Comparison of ENCODE assay signal across 9 mouse cellular contexts in the genomic region with DNA sequence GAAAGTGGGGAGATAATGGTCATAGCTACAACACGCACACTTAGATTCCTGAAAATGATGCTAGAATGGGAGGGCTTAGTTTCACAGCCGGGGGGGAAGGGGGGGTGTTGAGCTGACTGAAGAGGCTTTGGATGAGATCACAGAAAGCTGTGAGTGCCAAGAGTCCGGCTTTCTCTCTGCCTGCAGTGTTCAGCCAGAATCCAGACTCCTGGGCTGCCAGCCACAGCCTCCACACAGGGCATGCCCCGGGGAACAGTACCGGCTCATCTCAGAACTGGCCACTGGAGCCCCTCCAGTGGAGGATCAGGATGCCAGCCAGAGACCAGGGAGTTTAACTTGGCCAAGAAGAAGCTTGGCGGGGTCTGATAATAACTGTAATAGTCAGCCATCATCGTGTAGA.
DNase-seq lines count a peak whose midpoint lies in the region; ATAC-seq lines count a peak whose summit lies in the region.
"Had no signal": no experiment of that assay in that cellular context is flagged by ENCODE, and none has a peak within 500 bp of the region (broad histone marks: within the 10 kb centered on the region; RNA-seq: fewer than 3 reads in every experiment).

No protein-coding gene starts in this region.

- no peaks in the 10 kb centered on the region for H3K27me3 ChIP-seq in limb, embryonic 13.5 days
- no peaks in the 10 kb centered on the region for H3K27me3 ChIP-seq in limb, embryonic 10.5 days (ENCODE audit: low read depth, poor library complexity, severe bottlenecking)
- no peaks in the 10 kb centered on the region for H3K27me3 ChIP-seq in heart, embryonic 14.5 days (ENCODE audit: control insufficient read depth, insufficient read depth, low read length)

- no peak overlapping the region for H3K9ac ChIP-seq in limb, embryonic 13.5 days
- H3K9ac ChIP-seq in heart, embryonic 14.5 days (ENCODE audit: low read length): peak overlapping the region; percentile 21; the same call in 1 of the 2 replicates
- H3K9ac ChIP-seq: liver, embryonic 14.5 days had no signal

- intact Hi-C loops in left cerebral cortex, postnatal 14 days (cut with DNase I): no loop called here

- no peaks in the 10 kb centered on the region for H3K36me3 ChIP-seq in limb, embryonic 13.5 days
- no peaks in the 10 kb centered on the region for H3K36me3 ChIP-seq in limb, embryonic 10.5 days
- no peaks in the 10 kb centered on the region for H3K36me3 ChIP-seq in heart, embryonic 14.5 days (ENCODE audit: control insufficient read depth, insufficient read depth, low read length)

- H3K4me3 ChIP-seq in limb, embryonic 13.5 days: no peak overlapping the region
- no peak overlapping the region for H3K4me3 ChIP-seq in limb, embryonic 10.5 days
- no peak overlapping the region for H3K4me3 ChIP-seq in heart, embryonic 14.5 days (ENCODE audit: control insufficient read depth in 1 of 2, insufficient read depth in 1 of 2, low read depth in 1 of 2, low read length in 2 of 2)

- no peaks in the 10 kb centered on the region for H3K9me3 ChIP-seq in limb, embryonic 13.5 days
- H3K9me3 ChIP-seq in limb, embryonic 10.5 days (replicated peaks): no peaks in the 10 kb centered on the region
- H3K9me3 ChIP-seq in heart, embryonic 14.5 days (ENCODE audit: control insufficient read depth, low read length): no peaks in the 10 kb centered on the region

- H3K27ac ChIP-seq in limb, embryonic 13.5 days: peak overlapping the region; percentile 58
- no peak overlapping the region for H3K27ac ChIP-seq in limb, embryonic 10.5 days
- H3K27ac ChIP-seq in heart, embryonic 14.5 days (replicated peaks in 1 of 2; ENCODE audit: control insufficient read depth in 1 of 2, insufficient read depth in 1 of 2, low read depth in 2 of 2, low read length in 2 of 2): peak overlapping the region; percentile 46 to 70
- H3K27ac ChIP-seq: liver, embryonic 14.5 days had no signal

- 65% methylated on average over 7 of the region's 7 CpGs for WGBS in limb, embryonic 13.5 days
- WGBS in limb, embryonic 10.5 days: 92% methylated on average over 7 of the region's 7 CpGs
- WGBS in heart, embryonic 14.5 days: 46% methylated on average over 7 of the region's 7 CpGs

- H3K4me2 ChIP-seq in limb, embryonic 13.5 days (replicated peaks): 0 out of 2 replicates have a peak overlapping the region, but pooled peaks have one; percentile 4
- 0 out of 2 replicates have a peak overlapping the region, but pooled peaks have one; percentile 13 for H3K4me2 ChIP-seq in heart, embryonic 14.5 days (ENCODE audit: low read length)

- peak; percentile 34 for ATAC-seq in limb, embryonic 13.5 days (ENCODE audit: low FRiP score, low read depth)
- no peak for ATAC-seq in heart, embryonic 14.5 days (ENCODE audit: insufficient number of reproducible peaks, insufficient read depth, low FRiP score, low read depth)
- ATAC-seq in activated CD4-positive, CD25-positive, alpha-beta regulatory T cell, adult 4 months: no peak

- H3K4me1 ChIP-seq in limb, embryonic 13.5 days: peaks cover 37% of the 10 kb centered on the region
- H3K4me1 ChIP-seq in limb, embryonic 10.5 days: peaks cover 17% of the 10 kb centered on the region
- H3K4me1 ChIP-seq in heart, embryonic 14.5 days (ENCODE audit: control insufficient read depth in 2 of 2, insufficient read depth in 2 of 2, low read length in 2 of 2): peaks cover 30% of the 10 kb centered on the region in 2 experiments

- no peak for DNase-seq in limb, embryonic 10.5 days (ENCODE audit: low spot score)
- peak; percentile 74 to 76 for DNase-seq in cerebellum, postnatal 36 days
- DNase-seq in left cerebral cortex, postnatal 14 days (ENCODE audit: low spot score in 2 of 2): peak; percentile 47 to 62
- peak; percentile 34 to 52 for DNase-seq in right cerebral cortex, adult 2 months (ENCODE audit: low spot score in 2 of 2)
- DNase-seq in yolk sac, embryonic 10.5 days (ENCODE audit: low spot score): no peak

Comparison
In these comparisons a context has a peak if more than half of its experiments do, and no peak if none do; other contexts are left out.
1. DNase-seq: peak in cerebellum, postnatal 36 days (2 of 2), left cerebral cortex, postnatal 14 days (2 of 2) and right cerebral cortex, adult 2 months (2 of 2); none in limb, embryonic 10.5 days (single experiment) and yolk sac, embryonic 10.5 days (single experiment).